Mouse (Mus musculus): ENCODE data around the gene Fgfr2. TPM values are rescaled to one million over a fixed set of nuclear protein-coding genes. Genes with fewer than 3 reads are reported as not detected.
A peak's percentile ranks its signal among the peaks of the same experiment; 100 is the strongest.

Gene Fgfr2
- polyA plus RNA-seq, 1 experiment: 1.7 TPM

- Histone ChIP-seq H3ac (ENCODE audit: control insufficient read depth, insufficient read length, low read depth) (no peak overlapping the region), H3K27me3 (ENCODE audit: control insufficient read depth, insufficient read depth, insufficient read length) (peaks cover 14% of the 10 kb centered on the region), H3K79me2 (ENCODE audit: control insufficient read depth, insufficient read depth) (no peaks in the 10 kb centered on the region), H3K79me3 (ENCODE audit: low read depth) (no peaks in the 10 kb centered on the region), H3K4me3 (ENCODE audit: insufficient read depth, poor library complexity, severe bottlenecking) (no peak overlapping the region), H3K36me3 (ENCODE audit: control insufficient read depth, insufficient read depth) (no peaks in the 10 kb centered on the region)
- TF ChIP-seq FOSL1 (IDR thresholded peaks at IDR 0.05; ENCODE audit: insufficient read depth, low read length, poor library complexity, severe bottlenecking) (no peak), MYOG (IDR thresholded peaks at IDR 0.05; ENCODE audit: control insufficient read depth, extremely low read depth, insufficient read length) (no peak), USF1 (IDR thresholded peaks at IDR 0.05; ENCODE audit: low read depth) (no peak), MAX (IDR thresholded peaks at IDR 0.05) (no peak), MYOD1 (IDR thresholded peaks at IDR 0.05; ENCODE audit: control insufficient read depth, insufficient read length, low read depth) (no peak), CEBPB (IDR thresholded peaks at IDR 0.05; ENCODE audit: low read depth) (no peak), CTCF (IDR thresholded peaks at IDR 0.05; ENCODE audit: control insufficient read depth, insufficient read depth, insufficient read length) (no peak)
These were observed 896.0 kb downstream of the Fgfr2 start for GRCm38 (mm10) chr7:132227075-132227640.

DNA sequence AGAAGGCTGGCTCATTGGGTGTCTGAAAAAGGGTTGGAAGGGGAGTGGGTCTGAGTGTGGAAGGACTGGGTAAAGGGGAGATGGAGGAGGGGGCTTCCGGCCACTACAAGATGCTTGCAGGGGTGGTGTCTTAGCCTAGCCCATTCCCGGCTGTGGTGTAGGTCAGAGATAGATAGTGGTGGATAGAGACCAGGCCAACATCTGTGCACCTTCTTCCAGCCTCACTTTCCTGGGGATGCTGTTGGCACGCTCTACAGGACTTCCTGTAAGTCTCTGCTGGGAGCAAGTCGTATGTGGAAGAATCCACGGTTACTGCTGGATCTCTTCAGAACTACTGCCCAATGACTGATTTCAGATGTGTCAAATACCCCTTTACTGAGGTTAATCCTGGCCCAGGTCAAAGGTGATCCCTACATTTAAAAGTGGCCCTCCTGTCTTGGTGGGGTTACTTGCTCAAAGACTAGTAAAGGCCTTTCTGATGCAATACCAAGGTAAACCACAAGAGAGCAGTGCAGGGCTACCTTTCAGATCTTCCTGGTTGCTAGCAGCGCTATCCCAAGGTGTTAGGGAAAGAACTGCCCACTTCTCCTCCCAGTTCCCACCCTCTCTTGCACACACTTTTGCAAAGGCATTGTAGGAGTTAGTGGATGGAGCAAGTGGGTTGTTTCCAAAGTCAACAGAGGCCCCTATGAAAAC is 896.6 kb downstream of the Fgfr2 start:
- TF ChIP-seq USF1 (IDR thresholded peaks at IDR 0.05; ENCODE audit: low read depth): no peak
- TF ChIP-seq MYOG (IDR thresholded peaks at IDR 0.05; ENCODE audit: control insufficient read depth, extremely low read depth, insufficient read length): no peak
- no peak for TF ChIP-seq FOSL1 (IDR thresholded peaks at IDR 0.05; ENCODE audit: insufficient read depth, low read length, poor library complexity, severe bottlenecking)
- TF ChIP-seq CEBPB (IDR thresholded peaks at IDR 0.05; ENCODE audit: low read depth): peak; percentile 61
- no peak for TF ChIP-seq MYOD1 (IDR thresholded peaks at IDR 0.05; ENCODE audit: control insufficient read depth, insufficient read length, low read depth)
- peak; percentile 71 for TF ChIP-seq CTCF (IDR thresholded peaks at IDR 0.05; ENCODE audit: control insufficient read depth, insufficient read depth, insufficient read length)
- TF ChIP-seq MAX (IDR thresholded peaks at IDR 0.05): no peak
- Histone ChIP-seq H3K4me3 (ENCODE audit: insufficient read depth, poor library complexity, severe bottlenecking) (no peak overlapping the region), H3ac (ENCODE audit: control insufficient read depth, insufficient read length, low read depth) (no peak overlapping the region), H3K36me3 (ENCODE audit: control insufficient read depth, insufficient read depth) (no peaks in the 10 kb centered on the region), H3K27me3 (ENCODE audit: control insufficient read depth, insufficient read depth, insufficient read length) (peaks cover 14% of the 10 kb centered on the region), H3K79me2 (ENCODE audit: control insufficient read depth, insufficient read depth) (no peaks in the 10 kb centered on the region), H3K79me3 (ENCODE audit: low read depth) (no peaks in the 10 kb centered on the region)

GRCm38 (mm10) chr7:132223452-132224141 is 899.6 kb downstream of the Fgfr2 start:
- Histone ChIP-seq H3K79me2 (ENCODE audit: control insufficient read depth, insufficient read depth) (no peaks in the 10 kb centered on the region), H3K36me3 (ENCODE audit: control insufficient read depth, insufficient read depth) (no peaks in the 10 kb centered on the region), H3K27me3 (ENCODE audit: control insufficient read depth, insufficient read depth, insufficient read length) (peaks cover 14% of the 10 kb centered on the region), H3ac (ENCODE audit: control insufficient read depth, insufficient read length, low read depth) (no peak overlapping the region), H3K4me3 (ENCODE audit: insufficient read depth, poor library complexity, severe bottlenecking) (no peak overlapping the region), H3K79me3 (ENCODE audit: low read depth) (no peaks in the 10 kb centered on the region)
- TF ChIP-seq MYOG (IDR thresholded peaks at IDR 0.05; ENCODE audit: control insufficient read depth, extremely low read depth, insufficient read length) (no peak), CEBPB (IDR thresholded peaks at IDR 0.05; ENCODE audit: low read depth) (no peak), FOSL1 (IDR thresholded peaks at IDR 0.05; ENCODE audit: insufficient read depth, low read length, poor library complexity, severe bottlenecking) (no peak), CTCF (IDR thresholded peaks at IDR 0.05; ENCODE audit: control insufficient read depth, insufficient read depth, insufficient read length) (no peak), USF1 (IDR thresholded peaks at IDR 0.05; ENCODE audit: low read depth) (no peak), MAX (IDR thresholded peaks at IDR 0.05) (no peak), MYOD1 (IDR thresholded peaks at IDR 0.05; ENCODE audit: control insufficient read depth, insufficient read length, low read depth) (no peak)

GRCm38 (mm10) chr7:132214031-132214430 is 909.1 kb downstream of the Fgfr2 start:
- Histone ChIP-seq H3K27me3 (ENCODE audit: control insufficient read depth, insufficient read depth, insufficient read length) (peaks cover 56% of the 10 kb centered on the region), H3K4me3 (ENCODE audit: insufficient read depth, poor library complexity, severe bottlenecking) (no peak overlapping the region), H3K79me2 (ENCODE audit: control insufficient read depth, insufficient read depth) (no peaks in the 10 kb centered on the region), H3K79me3 (ENCODE audit: low read depth) (no peaks in the 10 kb centered on the region), H3ac (ENCODE audit: control insufficient read depth, insufficient read length, low read depth) (no peak overlapping the region), H3K36me3 (ENCODE audit: control insufficient read depth, insufficient read depth) (no peaks in the 10 kb centered on the region)
- TF ChIP-seq CTCF (IDR thresholded peaks at IDR 0.05; ENCODE audit: control insufficient read depth, insufficient read depth, insufficient read length) (no peak), FOSL1 (IDR thresholded peaks at IDR 0.05; ENCODE audit: insufficient read depth, low read length, poor library complexity, severe bottlenecking) (no peak), MAX (IDR thresholded peaks at IDR 0.05) (no peak), MYOG (IDR thresholded peaks at IDR 0.05; ENCODE audit: control insufficient read depth, extremely low read depth, insufficient read length) (no peak), MYOD1 (IDR thresholded peaks at IDR 0.05; ENCODE audit: control insufficient read depth, insufficient read length, low read depth) (no peak), USF1 (IDR thresholded peaks at IDR 0.05; ENCODE audit: low read depth) (no peak), CEBPB (IDR thresholded peaks at IDR 0.05; ENCODE audit: low read depth) (no peak)

GRCm38 (mm10) chr7:132213460-132213859 is 909.7 kb downstream of the Fgfr2 start:
- no peak overlapping the region for H3K4me3 ChIP-seq (ENCODE audit: insufficient read depth, poor library complexity, severe bottlenecking)
- no peaks in the 10 kb centered on the region for H3K36me3 ChIP-seq (ENCODE audit: control insufficient read depth, insufficient read depth)
- H3K79me3 ChIP-seq (ENCODE audit: low read depth): no peaks in the 10 kb centered on the region
- no peak for TF ChIP-seq USF1 (IDR thresholded peaks at IDR 0.05; ENCODE audit: low read depth)
- peak; percentile 78 for TF ChIP-seq CTCF (IDR thresholded peaks at IDR 0.05; ENCODE audit: control insufficient read depth, insufficient read depth, insufficient read length)
- no peak overlapping the region for H3ac ChIP-seq (ENCODE audit: control insufficient read depth, insufficient read length, low read depth)
- H3K79me2 ChIP-seq (ENCODE audit: control insufficient read depth, insufficient read depth): no peaks in the 10 kb centered on the region
- H3K27me3 ChIP-seq (ENCODE audit: control insufficient read depth, insufficient read depth, insufficient read length): peaks cover 59% of the 10 kb centered on the region
